Mouse (Mus musculus) forebrain, postnatal 0 days (tissue): ENCODE results near the gene Supt20. TPM values are rescaled to one million over a fixed set of nuclear protein-coding genes. Genes with fewer than 3 reads are reported as not detected.

Experiments
- ATAC-seq: fragments of 200-750 bp; cut with Nextera tagmentation; 2 replicates; pipeline ENCODE4 v1.8.0; 2017; ENCODE audit warnings: mild to moderate bottlenecking, moderate library complexity
- DNase-seq: peaks from one replicate; pipeline ENCODE4 v3.0.0-alpha.2; 2015
- H3K27ac ChIP-seq: fragments of 300-500 bp; sonication (generic); 2 replicates; pipeline ENCODE4 v1.5.1; 2014; ENCODE audit warnings: low read depth, mild to moderate bottlenecking, antibody characterized with exemption, low read length, moderate library complexity, mixed read lengths
- H3K27me3 ChIP-seq: fragments of 300-500 bp; sonication (generic); 2 replicates; pipeline ENCODE4 v1.6.1; 2014; ENCODE audit warnings: mild to moderate bottlenecking, low read length, mixed read lengths; ENCODE audit not compliant: insufficient read depth
- H3K36me3 ChIP-seq: fragments of 300-500 bp; sonication (generic); 2 replicates; pipeline ENCODE4 v1.6.1; 2014; ENCODE audit warnings: mild to moderate bottlenecking, moderate library complexity; ENCODE audit not compliant: insufficient read depth
- H3K4me1 ChIP-seq: fragments of 300-500 bp; sonication (generic); 2 replicates; pipeline ENCODE4 v1.6.1; 2014; ENCODE audit warnings: antibody characterized with exemption; ENCODE audit not compliant: insufficient read depth
- H3K4me2 ChIP-seq: fragments of 300-500 bp; sonication (generic); 2 replicates; pipeline ENCODE4 v1.6.1; 2014; ENCODE audit warnings: low read depth, mild to moderate bottlenecking, moderate library complexity
- H3K4me3 ChIP-seq: fragments of 300-500 bp; sonication (generic); 2 replicates; pipeline ENCODE4 v1.5.1; 2014; ENCODE audit warnings: low read depth, low read length, mixed read lengths
- H3K9ac ChIP-seq: fragments of 300-500 bp; sonication (generic); 2 replicates; pipeline ENCODE4 v1.6.1; 2014; ENCODE audit warnings: mild to moderate bottlenecking
- H3K9me3 ChIP-seq: fragments of 300-500 bp; sonication (generic); 2 replicates; pipeline ENCODE4 v1.6.1; 2016; ENCODE audit warnings: low read length
- CTCF ChIP-seq: sonication (generic); IDR thresholded peaks from 2 replicates; pipeline ENCODE4 v1.5.1; 2016; ENCODE audit warnings: antibody characterized with exemption, control low read depth, low read depth
- WGBS: fragments of 180-500 bp; shearing (Covaris S2); extraction: QIAGEN DNeasy Blood & Tissue Kit; methylation state at CpG from one replicate; pipeline ENCODE4 v1.1.7; 2014; 5-methylcytosine and 5-hydroxymethylcytosine counted together
- polyA plus RNA-seq: library from polyadenylated mRNA; unstranded; fragments of >200 nt; fragmentation: Nextera tagmentation; extraction: Ambion mirVana; gene quantifications from 2 replicates; pipeline ENCODE4 v1.2.1, GENCODE M21; 2015
- total RNA-seq: library from RNA; depleted of rRNA; stranded (reverse); fragments of >200 nt; gene quantifications from 2 replicates; pipeline ENCODE4 v1.2.3, GENCODE M21; 2014; rRNA removed

Gene Supt20
- total RNA-seq (45.9 and 50.7 TPM in 2 replicates), polyA plus RNA-seq (41.2 and 53.1 TPM in 2 replicates)

- peak within 1 kb of the TSS; percentile 65 for H3K9ac ChIP-seq
- WGBS = 4% methylated on average over 65 of the region's 65 CpGs
- DNase-seq (peak; percentile 94), ATAC-seq (peak; percentile 100)
- no peaks in the 10 kb centered on the region for H3K4me1 ChIP-seq
- H3K4me2 ChIP-seq = peak within 1 kb of the TSS; percentile 68
- H3K9me3 ChIP-seq = no peaks in the 10 kb centered on the region
- H3K27me3 ChIP-seq = no peaks in the 10 kb centered on the region
- peak within 1 kb of the TSS; percentile 76 for H3K27ac ChIP-seq
- peak within 1 kb of the TSS; percentile 92 for H3K4me3 ChIP-seq
- H3K36me3 ChIP-seq = peaks cover 20% of the 10 kb centered on the region
- no peak for TF ChIP-seq CTCF
Measured at GRCm38 (mm10) chr3:54692202-54693055, at the start of gene Supt20. Gene Supt20 (plus strand): TSS chr3:54692807.

DNA sequence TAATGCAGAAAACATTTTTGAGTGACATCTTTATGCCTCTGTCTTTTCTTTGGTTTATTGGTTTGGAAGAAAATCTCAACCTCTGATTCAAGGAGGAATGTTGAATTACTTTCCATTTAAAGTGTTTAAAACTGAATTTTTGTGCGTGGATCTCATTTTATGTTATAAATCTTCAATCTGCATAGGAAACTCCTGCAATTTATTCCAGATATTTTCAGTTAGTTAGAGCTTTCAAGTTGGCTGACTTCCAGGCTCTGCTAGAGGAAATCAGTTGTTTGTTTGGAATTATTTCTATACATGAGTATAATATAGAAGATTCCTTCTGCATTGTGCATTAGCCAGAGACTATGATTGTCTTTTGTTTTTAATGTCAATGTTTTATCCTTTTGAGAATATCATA, 49.8 kb upstream of the Supt20 start:
- Histone ChIP-seq H3K4me3 (no peak overlapping the region), H3K9me3 (no peaks in the 10 kb centered on the region), H3K27ac (no peak overlapping the region), H3K36me3 (no peaks in the 10 kb centered on the region), H3K4me1 (no peaks in the 10 kb centered on the region), H3K27me3 (no peaks in the 10 kb centered on the region), H3K4me2 (no peak overlapping the region), H3K9ac (no peak overlapping the region)
- no peak for TF ChIP-seq CTCF
- DNase-seq (no peak), ATAC-seq (no peak)
- WGBS = 76% methylated on average over 1 of the region's 1 CpGs

DNA sequence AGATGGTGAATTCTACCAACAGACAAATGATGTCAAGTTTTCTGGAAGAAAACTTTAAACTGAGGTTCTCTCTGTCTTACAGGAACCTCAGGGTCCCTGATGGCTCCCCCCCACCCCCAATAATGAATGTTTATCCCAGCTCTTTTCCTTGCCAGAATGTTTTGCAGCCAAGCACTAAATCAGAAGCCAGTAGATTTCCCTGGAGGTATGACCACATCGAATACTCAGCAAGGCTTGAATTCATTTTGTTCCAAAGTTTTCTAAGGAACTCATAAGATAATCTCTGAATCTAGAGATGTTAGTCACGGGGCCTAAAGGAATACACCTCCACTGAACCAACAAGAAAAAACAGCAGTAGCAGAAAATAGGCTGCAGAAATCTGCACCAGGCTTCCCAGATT, 45.0 kb upstream of the Supt20 start:
- Histone ChIP-seq H3K9ac (no peak overlapping the region), H3K27ac (no peak overlapping the region), H3K4me3 (no peak overlapping the region), H3K4me1 (no peaks in the 10 kb centered on the region), H3K27me3 (no peaks in the 10 kb centered on the region), H3K9me3 (no peaks in the 10 kb centered on the region), H3K4me2 (no peak overlapping the region), H3K36me3 (no peaks in the 10 kb centered on the region)
- WGBS = 52% methylated on average over 2 of the region's 2 CpGs
- ATAC-seq (no peak), DNase-seq (no peak)
- no peak for TF ChIP-seq CTCF

GRCm38 (mm10) chr3:54651576-54651975, 41.0 kb upstream of the Supt20 start:
- Histone ChIP-seq H3K4me3 (no peak overlapping the region), H3K36me3 (no peaks in the 10 kb centered on the region), H3K9me3 (no peaks in the 10 kb centered on the region), H3K27me3 (no peaks in the 10 kb centered on the region), H3K27ac (no peak overlapping the region), H3K4me2 (no peak overlapping the region), H3K9ac (no peak overlapping the region), H3K4me1 (no peaks in the 10 kb centered on the region)
- 69% methylated on average over 4 of the region's 4 CpGs for WGBS
- DNase-seq (no peak), ATAC-seq (0 out of 2 replicates have a peak, but pooled peaks have one; percentile 48)
- TF ChIP-seq CTCF = no peak

GRCm38 (mm10) chr3:54654169-54654568, 38.4 kb upstream of the Supt20 start:
- Histone ChIP-seq H3K27ac (no peak overlapping the region), H3K9me3 (0 out of 2 replicates have a peak, but pooled peaks cover 3% of the 10 kb centered on the region), H3K4me2 (no peak overlapping the region), H3K27me3 (no peaks in the 10 kb centered on the region), H3K4me1 (no peaks in the 10 kb centered on the region), H3K4me3 (no peak overlapping the region), H3K36me3 (no peaks in the 10 kb centered on the region), H3K9ac (no peak overlapping the region)
- DNase-seq (no peak), ATAC-seq (no peak)
- 89% methylated on average over 1 of the region's 1 CpGs for WGBS
- TF ChIP-seq CTCF = no peak

- no peak overlapping the region for H3K4me3 ChIP-seq
- H3K4me2 ChIP-seq = no peak overlapping the region
- 76% methylated on average over 3 of the region's 3 CpGs for WGBS
- no peaks in the 10 kb centered on the region for H3K27me3 ChIP-seq
- no peak overlapping the region for H3K27ac ChIP-seq
- H3K4me1 ChIP-seq = no peaks in the 10 kb centered on the region
- DNase-seq (no peak), ATAC-seq (no peak)
- no peak for TF ChIP-seq CTCF
- no peaks in the 10 kb centered on the region for H3K36me3 ChIP-seq
- H3K9me3 ChIP-seq = 0 out of 2 replicates have a peak, but pooled peaks cover 4% of the 10 kb centered on the region
- no peak overlapping the region for H3K9ac ChIP-seq
Measured at GRCm38 (mm10) chr3:54657090-54657489, 35.5 kb upstream of the Supt20 start.

- 74% methylated on average over 6 of the region's 6 CpGs for WGBS
- DNase-seq = no peak
Measured at GRCm38 (mm10) chr3:54657888-54658626, 34.5 kb upstream of the Supt20 start.

More at GRCm38 (mm10) chr3:54657888-54658626, 34.5 kb upstream of the Supt20 start:
- Histone ChIP-seq H3K4me1 (no peaks in the 10 kb centered on the region), H3K36me3 (no peaks in the 10 kb centered on the region), H3K9ac (no peak overlapping the region), H3K4me2 (no peak overlapping the region), H3K9me3 (0 out of 2 replicates have a peak, but pooled peaks cover 4% of the 10 kb centered on the region), H3K4me3 (no peak overlapping the region), H3K27ac (no peak overlapping the region), H3K27me3 (no peaks in the 10 kb centered on the region)
- no peak for TF ChIP-seq CTCF
- ATAC-seq = no peak
